Mouse (Mus musculus): Measurements from ENCODE around the gene Mob3b. TPM values are rescaled to one million over a fixed set of nuclear protein-coding genes. Genes with fewer than 3 reads are reported as not detected.
A peak's percentile ranks its signal among the peaks of the same experiment; 100 is the strongest.

Gene Mob3b
- polyA plus RNA-seq, 1 experiment from 2014 or later, result 3.8 TPM

- H3K9ac ChIP-seq, result 0 out of 2 replicates have a peak overlapping the region, but pooled peaks have one; percentile 19
- no peaks in the 10 kb centered on the region for H3K36me3 ChIP-seq
- ATAC-seq (ENCODE audit: extremely low read depth, insufficient number of reproducible peaks, low FRiP score, low TSS enrichment), result no peak
- peak overlapping the region; percentile 5; the same call in 1 of the 2 replicates for H3K4me3 ChIP-seq
- H3K4me2 ChIP-seq, result peak overlapping the region; percentile 38
- WGBS, result 51% methylated on average over 6 of the region's 6 CpGs
- H3K9me3 ChIP-seq, result no peaks in the 10 kb centered on the region
- H3K4me1 ChIP-seq, result peaks cover 33% of the 10 kb centered on the region
- peaks cover 14% of the 10 kb centered on the region for H3K27me3 ChIP-seq (replicated peaks)
- no peak overlapping the region; the same call in 1 of the 2 replicates for H3K27ac ChIP-seq (replicated peaks)
These were observed 163.7 kb downstream of the Mob3b start for GRCm38 (mm10) chr4:34993639-34993975.

- ATAC-seq (ENCODE audit: extremely low read depth, insufficient number of reproducible peaks, low FRiP score, low TSS enrichment), result no peak
- H3K4me1 ChIP-seq, result peaks cover 33% of the 10 kb centered on the region
- H3K4me2 ChIP-seq, result peak overlapping the region; percentile 38
- 0 out of 2 replicates have a peak overlapping the region, but pooled peaks have one; percentile 19 for H3K9ac ChIP-seq
- no peaks in the 10 kb centered on the region for H3K36me3 ChIP-seq
- no peaks in the 10 kb centered on the region for H3K9me3 ChIP-seq
- 38% methylated on average over 22 of the region's 22 CpGs for WGBS
- no peak overlapping the region for H3K27ac ChIP-seq (replicated peaks)
- peaks cover 14% of the 10 kb centered on the region for H3K27me3 ChIP-seq (replicated peaks)
- H3K4me3 ChIP-seq, result peak overlapping the region; percentile 5; the same call in 1 of the 2 replicates
These were observed 164.2 kb downstream of the Mob3b start for GRCm38 (mm10) chr4:34992866-34993638.

GRCm38 (mm10) chr4:34991891-34992865 lies 165.1 kb downstream of the Mob3b start:
- Histone ChIP-seq H3K9ac (no peak overlapping the region), H3K4me1 (peaks cover 33% of the 10 kb centered on the region), H3K9me3 (no peaks in the 10 kb centered on the region), H3K27me3 (replicated peaks) (peaks cover 14% of the 10 kb centered on the region), H3K27ac (replicated peaks) (no peak overlapping the region), H3K4me3 (no peak overlapping the region), H3K4me2 (no peak overlapping the region), H3K36me3 (no peaks in the 10 kb centered on the region)
- ATAC-seq (ENCODE audit: extremely low read depth, insufficient number of reproducible peaks, low FRiP score, low TSS enrichment), result no peak
- 56% methylated on average over 22 of the region's 22 CpGs for WGBS

GRCm38 (mm10) chr4:34991116-34991515 lies 166.2 kb downstream of the Mob3b start:
- Histone ChIP-seq H3K4me1 (peaks cover 33% of the 10 kb centered on the region), H3K4me3 (no peak overlapping the region), H3K27ac (replicated peaks) (no peak overlapping the region), H3K27me3 (replicated peaks) (peaks cover 14% of the 10 kb centered on the region), H3K9me3 (no peaks in the 10 kb centered on the region), H3K9ac (no peak overlapping the region), H3K36me3 (no peaks in the 10 kb centered on the region), H3K4me2 (no peak overlapping the region)
- WGBS, result 40% methylated on average over 10 of the region's 10 CpGs
- ATAC-seq (ENCODE audit: extremely low read depth, insufficient number of reproducible peaks, low FRiP score, low TSS enrichment), result no peak

DNA sequence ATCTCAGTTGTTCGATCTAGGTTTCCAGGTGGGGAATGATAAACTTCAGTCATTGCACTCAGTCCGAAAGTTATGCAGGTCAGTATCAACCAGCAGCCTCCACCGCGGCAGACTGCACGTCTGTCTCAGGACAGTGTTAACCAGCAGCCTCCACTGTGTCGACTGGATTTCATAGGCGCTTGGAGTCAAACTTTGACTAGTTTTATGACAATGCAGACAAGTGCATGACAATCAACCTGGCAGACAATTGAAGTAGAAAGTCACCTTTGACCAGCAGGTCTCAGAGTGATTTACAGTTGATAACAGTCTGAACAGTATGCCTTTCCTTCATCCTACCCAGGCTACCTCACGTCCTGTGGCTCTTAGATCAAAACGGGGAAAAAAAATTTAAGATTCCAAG lies 166.6 kb downstream of the Mob3b start:
- H3K9ac ChIP-seq, result no peak overlapping the region
- ATAC-seq (ENCODE audit: extremely low read depth, insufficient number of reproducible peaks, low FRiP score, low TSS enrichment), result no peak
- no peaks in the 10 kb centered on the region for H3K9me3 ChIP-seq
- no peaks in the 10 kb centered on the region for H3K36me3 ChIP-seq
- peaks cover 14% of the 10 kb centered on the region for H3K27me3 ChIP-seq (replicated peaks)
- H3K4me3 ChIP-seq, result no peak overlapping the region
- peaks cover 33% of the 10 kb centered on the region for H3K4me1 ChIP-seq
- WGBS, result 71% methylated on average over 9 of the region's 9 CpGs
- H3K27ac ChIP-seq (replicated peaks), result no peak overlapping the region
- no peak overlapping the region for H3K4me2 ChIP-seq

GRCm38 (mm10) chr4:34987568-34987967 lies 169.7 kb downstream of the Mob3b start:
- ATAC-seq (ENCODE audit: extremely low read depth, insufficient number of reproducible peaks, low FRiP score, low TSS enrichment), result no peak
- WGBS, result 79% methylated on average over 4 of the region's 4 CpGs
- H3K27ac ChIP-seq (replicated peaks), result no peak overlapping the region
- H3K4me1 ChIP-seq, result peaks cover 22% of the 10 kb centered on the region
- peaks cover 14% of the 10 kb centered on the region; the same call in 1 of the 2 replicates for H3K27me3 ChIP-seq (replicated peaks)
- H3K36me3 ChIP-seq, result no peaks in the 10 kb centered on the region
- H3K4me2 ChIP-seq, result no peak overlapping the region
- H3K9me3 ChIP-seq, result no peaks in the 10 kb centered on the region
- H3K4me3 ChIP-seq, result no peak overlapping the region
- no peak overlapping the region for H3K9ac ChIP-seq

GRCm38 (mm10) chr4:34987109-34987508 lies 170.2 kb downstream of the Mob3b start:
- no peak for ATAC-seq (ENCODE audit: extremely low read depth, insufficient number of reproducible peaks, low FRiP score, low TSS enrichment)
- Histone ChIP-seq H3K4me3 (no peak overlapping the region), H3K9ac (no peak overlapping the region), H3K27me3 (replicated peaks) (peaks cover 10% of the 10 kb centered on the region; the same call in 1 of the 2 replicates), H3K4me2 (no peak overlapping the region), H3K27ac (replicated peaks) (no peak overlapping the region), H3K9me3 (no peaks in the 10 kb centered on the region), H3K36me3 (no peaks in the 10 kb centered on the region), H3K4me1 (peaks cover 18% of the 10 kb centered on the region)
- WGBS, result 84% methylated on average over 12 of the region's 12 CpGs

- no peaks in the 10 kb centered on the region for H3K9me3 ChIP-seq
- peaks cover 15% of the 10 kb centered on the region for H3K4me1 ChIP-seq
- no peak overlapping the region for H3K4me3 ChIP-seq
- H3K27me3 ChIP-seq (replicated peaks), result peaks cover 5% of the 10 kb centered on the region; the same call in 1 of the 2 replicates
- no peak for ATAC-seq (ENCODE audit: extremely low read depth, insufficient number of reproducible peaks, low FRiP score, low TSS enrichment)
- 69% methylated on average over 4 of the region's 4 CpGs for WGBS
- H3K4me2 ChIP-seq, result no peak overlapping the region
- no peak overlapping the region for H3K9ac ChIP-seq
- no peaks in the 10 kb centered on the region for H3K36me3 ChIP-seq
- no peak overlapping the region for H3K27ac ChIP-seq (replicated peaks)
These were observed 170.6 kb downstream of the Mob3b start for GRCm38 (mm10) chr4:34986647-34987046.

DNA sequence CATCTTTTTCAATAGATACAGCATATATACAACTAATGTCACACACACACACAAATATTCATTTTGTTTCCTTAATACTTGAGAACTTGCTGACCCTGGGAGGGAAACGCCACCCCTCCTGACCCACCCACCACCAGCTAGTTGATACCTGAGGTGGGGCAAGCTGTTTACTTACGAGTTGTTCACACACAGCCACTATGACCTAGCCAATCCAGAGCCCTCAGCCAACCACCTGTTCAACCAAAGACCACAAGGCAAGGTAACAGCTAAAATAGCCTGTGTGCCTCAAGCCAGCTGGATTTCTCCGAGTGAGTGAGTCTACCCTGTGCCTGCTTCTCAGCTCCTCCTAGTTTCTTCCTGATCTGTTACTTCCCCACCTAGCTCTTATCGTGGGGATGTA lies 172.9 kb downstream of the Mob3b start:
- H3K9ac ChIP-seq, result no peak overlapping the region
- no peak for ATAC-seq (ENCODE audit: extremely low read depth, insufficient number of reproducible peaks, low FRiP score, low TSS enrichment)
- peaks cover 18% of the 10 kb centered on the region for H3K4me1 ChIP-seq
- no peaks in the 10 kb centered on the region for H3K9me3 ChIP-seq
- no peaks in the 10 kb centered on the region for H3K36me3 ChIP-seq
- H3K4me3 ChIP-seq, result no peak overlapping the region
- H3K27me3 ChIP-seq (replicated peaks), result no peaks in the 10 kb centered on the region
- no peak overlapping the region for H3K4me2 ChIP-seq
- 87% methylated on average over 4 of the region's 4 CpGs for WGBS
- no peak overlapping the region for H3K27ac ChIP-seq (replicated peaks)

GRCm38 (mm10) chr4:34983511-34983910 lies 173.8 kb downstream of the Mob3b start:
- 35% methylated on average over 6 of the region's 6 CpGs for WGBS
- Histone ChIP-seq H3K4me1 (peaks cover 18% of the 10 kb centered on the region), H3K9ac (no peak overlapping the region), H3K27me3 (replicated peaks) (no peaks in the 10 kb centered on the region), H3K36me3 (no peaks in the 10 kb centered on the region), H3K9me3 (no peaks in the 10 kb centered on the region), H3K4me3 (no peak overlapping the region), H3K27ac (replicated peaks) (no peak overlapping the region), H3K4me2 (no peak overlapping the region)
- no peak for ATAC-seq (ENCODE audit: extremely low read depth, insufficient number of reproducible peaks, low FRiP score, low TSS enrichment)

All from heart, embryonic 13.5 days (tissue).